Mouse (Mus musculus): Measurements from ENCODE around the gene Tfeb.

Tfeb gene

DNA sequence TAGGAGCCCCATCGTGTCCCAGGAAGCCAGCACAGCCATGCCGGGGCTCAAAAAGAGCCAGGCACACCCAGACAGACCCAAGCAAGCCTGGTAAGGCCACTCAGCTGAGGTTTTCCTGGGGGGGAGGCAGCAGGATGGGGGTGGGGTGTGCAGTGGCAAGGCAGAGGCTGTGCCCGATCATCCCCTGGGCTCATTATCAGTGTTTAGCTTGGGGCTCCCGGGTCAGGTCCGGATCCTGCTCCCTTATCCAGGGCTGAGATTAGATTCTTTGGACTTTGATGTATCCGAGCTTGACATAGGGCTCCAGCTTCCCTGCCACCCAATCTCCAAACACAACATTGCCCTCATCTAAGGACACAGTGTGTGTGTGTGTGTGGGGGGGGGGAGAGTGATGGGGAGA is 24.9 kb upstream of the Tfeb start:
- DNase-seq (ENCODE audit: low read depth, low spot score), result no peak

DNA sequence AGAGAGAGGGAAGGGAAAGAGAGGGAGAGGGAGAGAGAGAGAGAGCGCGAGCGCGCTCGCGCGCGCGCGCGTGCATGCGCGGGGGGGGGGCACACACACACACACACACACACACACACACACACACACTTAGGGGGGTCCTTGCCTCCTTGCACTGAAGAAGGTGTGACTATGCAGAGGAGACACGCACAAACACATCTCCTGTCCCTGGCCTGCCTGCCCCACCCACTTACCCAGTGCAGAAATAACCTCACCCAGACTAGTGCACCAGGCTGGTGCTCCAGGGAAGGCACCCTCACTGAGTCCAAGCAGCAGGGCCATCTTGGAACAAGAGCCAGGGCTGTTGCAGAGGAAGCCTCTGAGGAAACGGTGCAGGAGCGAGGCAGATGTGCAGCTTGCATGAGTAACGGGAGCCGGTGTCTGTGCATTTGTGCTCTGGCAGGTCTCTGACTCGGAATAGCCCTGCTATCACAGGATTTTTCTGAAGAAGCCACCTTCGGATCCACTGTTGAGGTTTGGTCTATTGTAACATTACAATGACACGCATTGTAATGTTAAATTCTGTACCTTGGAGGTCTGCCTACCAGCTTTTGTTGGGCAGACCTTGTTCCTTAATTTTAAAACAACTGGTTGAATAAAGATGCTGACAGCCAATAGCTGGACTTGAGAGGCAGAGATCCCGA is 23.8 kb upstream of the Tfeb start:
- no peak for DNase-seq (ENCODE audit: low read depth, low spot score)

DNA sequence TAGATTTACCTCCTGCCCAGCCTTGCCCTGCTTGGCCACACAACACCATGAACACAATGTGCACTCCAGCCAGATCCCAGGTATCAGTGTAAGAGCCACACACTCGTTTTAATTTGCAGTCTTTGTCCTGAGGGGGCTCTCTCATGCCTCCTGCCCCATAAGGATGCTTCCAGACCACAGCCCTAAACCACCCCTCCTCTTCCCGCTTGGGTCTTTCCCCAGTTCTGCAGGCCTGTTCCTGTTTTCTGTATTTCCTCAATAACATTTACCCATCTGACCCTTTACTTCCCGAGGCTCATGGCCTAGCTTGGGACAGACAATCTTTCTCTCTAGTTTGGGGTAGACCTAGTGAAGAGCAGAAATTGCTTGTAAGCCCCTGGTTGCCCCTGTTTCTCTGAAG is 21.8 kb upstream of the Tfeb start:
- DNase-seq (ENCODE audit: low read depth, low spot score), result no peak

DNA sequence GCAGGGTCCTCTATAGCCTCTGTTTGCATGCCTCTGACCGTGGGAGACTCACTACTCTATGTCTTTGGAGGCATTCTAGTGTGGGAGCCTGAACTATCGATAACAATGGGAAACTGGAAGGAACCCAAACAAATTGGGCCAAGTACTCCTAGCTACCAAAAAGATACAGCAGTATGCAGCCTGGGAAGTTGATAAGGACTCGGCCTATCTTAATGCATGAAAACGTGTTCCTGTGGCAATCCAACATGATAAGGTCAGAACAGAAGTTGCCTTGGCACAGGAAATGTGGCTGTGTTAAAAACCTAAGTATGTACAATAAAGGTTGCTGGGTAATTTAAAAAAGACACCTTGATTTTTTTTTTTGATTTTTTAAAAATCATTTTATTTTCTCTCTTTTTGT is 15.6 kb upstream of the Tfeb start:
- DNase-seq (ENCODE audit: low read depth, low spot score), result no peak

DNA sequence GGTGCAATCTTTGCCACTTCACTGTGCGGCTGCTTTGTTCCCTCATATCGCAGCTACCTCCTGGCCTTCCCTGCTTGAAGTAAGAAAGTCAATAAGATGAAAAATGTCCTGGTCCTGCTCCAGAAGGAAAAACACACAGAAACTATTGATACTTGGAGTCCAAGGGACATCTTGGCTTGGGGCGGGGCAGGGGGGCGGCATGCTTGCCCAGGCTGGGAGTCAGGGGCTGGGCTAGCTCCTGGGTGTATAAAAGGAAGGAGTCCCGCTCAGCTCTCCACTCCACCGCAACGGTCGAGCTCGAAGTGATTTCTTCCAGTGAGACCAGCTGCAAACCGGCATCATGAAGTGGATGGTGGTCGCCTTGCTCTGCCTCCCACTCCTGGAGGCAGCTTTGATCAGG is 10.3 kb upstream of the Tfeb start, which contains the start of gene Pgc:
TSS of gene Pgc (plus strand) at position 277 of the 400 bp plus-strand sequence.
- DNase-seq (ENCODE audit: low read depth, low spot score), result no peak

DNA sequence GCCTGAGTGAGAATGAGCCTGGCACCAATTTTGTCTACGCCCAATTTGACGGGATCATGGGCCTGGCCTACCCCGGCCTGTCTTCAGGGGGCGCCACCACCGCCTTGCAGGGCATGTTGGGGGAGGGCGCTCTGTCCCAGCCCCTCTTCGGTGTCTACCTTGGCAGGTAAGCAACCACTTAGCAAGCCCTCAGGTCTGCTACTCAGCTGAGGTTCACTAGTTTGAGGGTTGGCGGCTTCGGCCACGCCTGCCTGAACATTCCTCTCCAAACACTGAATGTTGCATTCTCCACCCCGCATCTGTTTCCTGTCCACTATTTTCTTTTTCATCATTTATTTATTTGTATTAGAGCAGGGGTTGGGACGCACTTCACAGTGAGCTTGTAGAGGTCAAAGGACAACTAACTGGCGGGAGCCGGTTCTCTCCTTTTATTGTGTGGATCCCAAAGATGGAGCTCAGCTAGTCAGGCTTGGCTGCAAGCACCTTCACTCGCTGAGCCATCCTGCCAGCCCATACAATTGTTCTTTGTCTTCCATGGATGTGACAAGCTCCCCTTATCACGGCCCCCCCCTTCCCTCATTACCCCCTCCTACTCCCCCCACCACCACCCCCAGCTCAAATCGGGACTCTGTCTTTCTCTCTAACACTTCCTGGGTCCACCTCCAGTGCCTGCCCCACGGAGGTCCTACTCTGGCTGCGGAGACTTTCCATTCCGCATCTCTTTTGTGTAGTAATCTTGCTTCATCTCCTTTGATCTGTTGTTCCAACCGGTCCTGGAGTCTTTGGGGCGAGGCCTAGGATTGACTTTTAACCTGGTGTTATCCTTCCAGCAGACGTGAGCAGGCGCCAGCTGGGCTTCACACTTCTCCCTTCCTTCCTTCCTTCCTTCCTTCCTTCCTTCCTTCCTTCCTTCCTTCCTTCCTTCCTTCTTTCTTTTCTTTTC is 5.9 kb upstream of the Tfeb start:
- DNase-seq (ENCODE audit: low read depth, low spot score), result no peak

DNA sequence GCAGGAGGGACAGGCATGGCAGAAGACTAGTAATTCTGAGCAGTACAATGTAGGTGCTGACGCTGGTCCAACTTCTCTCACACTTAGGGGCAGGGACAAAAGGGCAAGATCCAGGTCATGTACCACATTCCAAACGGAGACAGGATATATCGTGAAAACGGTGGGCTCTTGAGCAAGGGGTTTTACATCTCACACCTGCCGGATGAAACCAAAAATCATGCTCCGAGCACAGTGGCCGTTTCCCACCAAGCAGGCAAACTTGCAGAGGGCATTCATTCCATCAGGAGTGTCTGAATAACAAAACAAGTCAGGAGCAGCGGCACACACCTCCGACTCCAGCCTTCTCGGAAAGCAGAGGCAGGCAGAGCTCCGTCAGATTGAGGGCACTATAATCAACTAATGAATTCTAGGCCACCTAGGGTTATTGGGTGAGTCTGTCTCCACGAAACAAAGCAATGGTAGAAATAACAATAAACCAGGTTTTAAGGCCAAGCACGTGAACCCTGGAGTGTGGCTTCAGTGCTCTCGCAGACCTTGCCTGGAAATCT is 1.2 kb upstream of the Tfeb start:
- DNase-seq (ENCODE audit: low read depth, low spot score), result no peak

DNA sequence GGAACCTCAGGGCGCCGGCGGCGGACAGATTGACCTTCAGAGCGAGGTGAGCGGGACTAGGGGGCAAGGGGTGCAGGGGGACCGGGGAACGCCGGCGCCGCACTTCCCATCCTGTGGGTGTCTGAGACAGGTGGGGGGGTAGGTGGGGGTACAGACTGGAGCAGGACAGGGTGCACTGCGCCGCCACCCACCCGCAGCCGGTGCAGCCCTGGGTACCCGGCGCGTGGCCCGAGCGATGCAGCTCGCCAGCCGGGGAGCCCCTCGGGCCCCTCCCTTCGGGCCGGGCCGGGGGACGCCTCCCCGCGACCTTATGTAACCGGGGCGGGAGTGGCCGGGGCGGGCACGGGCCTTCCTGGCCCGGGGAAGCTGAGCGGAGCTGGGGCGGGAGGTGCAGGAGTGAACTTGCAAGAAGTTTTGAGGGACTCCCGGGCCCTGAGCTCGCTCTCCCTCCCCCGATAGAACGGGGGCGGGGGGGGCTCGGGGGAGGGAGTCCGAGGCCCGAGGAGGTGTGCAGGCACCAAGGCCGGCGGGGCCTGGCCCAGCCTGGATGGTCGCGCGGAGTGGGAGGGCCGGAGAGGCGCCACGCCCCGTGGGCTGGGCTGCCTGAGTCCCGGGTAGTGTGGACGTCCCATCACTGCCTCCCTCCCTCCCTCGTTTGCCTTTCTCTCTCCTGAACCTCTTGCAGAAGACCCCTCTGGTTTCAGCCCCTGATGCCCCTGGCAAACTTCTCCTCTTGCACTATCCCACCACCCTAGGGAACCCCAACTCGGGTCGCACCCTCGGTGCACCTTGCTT is 638 bp downstream of the Tfeb start:
- peak; percentile 96 for DNase-seq (ENCODE audit: low read depth, low spot score)

DNA sequence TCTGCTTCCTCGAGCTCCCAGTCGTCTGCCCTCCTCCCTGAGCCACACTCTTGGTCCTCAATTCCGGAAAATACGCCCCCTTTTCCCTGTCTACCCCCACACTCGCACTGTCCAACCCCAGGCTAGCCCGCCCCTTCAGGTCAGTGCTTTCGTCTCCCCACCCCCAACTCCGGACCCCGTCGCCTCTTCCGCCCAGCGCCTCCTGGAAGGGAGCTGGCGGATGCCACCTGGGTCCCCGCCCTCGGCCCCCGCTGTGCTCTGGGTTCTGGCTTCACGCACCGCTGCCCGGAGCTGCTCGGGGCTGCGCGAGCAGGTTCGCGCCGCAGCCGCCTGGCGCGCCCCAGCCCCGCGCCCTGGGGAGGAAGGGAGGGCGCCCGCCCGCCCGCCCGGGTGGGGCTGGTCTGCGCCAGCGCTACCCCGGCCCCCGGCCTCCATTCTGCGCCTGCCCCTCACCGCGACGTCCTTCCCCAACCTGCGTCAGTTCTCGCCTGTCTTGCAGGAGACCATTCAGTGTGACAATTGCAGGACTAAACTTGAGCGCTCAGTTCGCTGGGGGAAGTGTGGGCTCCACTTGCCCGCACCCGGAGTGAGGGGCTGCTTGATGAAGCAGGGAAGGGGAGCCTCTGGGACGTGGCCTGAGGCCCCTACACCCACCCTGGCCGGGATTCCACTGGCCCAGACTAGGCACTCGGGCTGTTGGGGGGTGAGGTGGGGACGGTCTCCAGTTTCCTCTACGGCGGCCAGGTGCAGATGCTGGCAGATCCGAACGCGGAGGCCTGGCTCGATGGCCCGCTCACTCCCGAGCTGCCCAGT is 1.4 kb downstream of the Tfeb start:
- DNase-seq (ENCODE audit: low read depth, low spot score), result peak; percentile 97

DNA sequence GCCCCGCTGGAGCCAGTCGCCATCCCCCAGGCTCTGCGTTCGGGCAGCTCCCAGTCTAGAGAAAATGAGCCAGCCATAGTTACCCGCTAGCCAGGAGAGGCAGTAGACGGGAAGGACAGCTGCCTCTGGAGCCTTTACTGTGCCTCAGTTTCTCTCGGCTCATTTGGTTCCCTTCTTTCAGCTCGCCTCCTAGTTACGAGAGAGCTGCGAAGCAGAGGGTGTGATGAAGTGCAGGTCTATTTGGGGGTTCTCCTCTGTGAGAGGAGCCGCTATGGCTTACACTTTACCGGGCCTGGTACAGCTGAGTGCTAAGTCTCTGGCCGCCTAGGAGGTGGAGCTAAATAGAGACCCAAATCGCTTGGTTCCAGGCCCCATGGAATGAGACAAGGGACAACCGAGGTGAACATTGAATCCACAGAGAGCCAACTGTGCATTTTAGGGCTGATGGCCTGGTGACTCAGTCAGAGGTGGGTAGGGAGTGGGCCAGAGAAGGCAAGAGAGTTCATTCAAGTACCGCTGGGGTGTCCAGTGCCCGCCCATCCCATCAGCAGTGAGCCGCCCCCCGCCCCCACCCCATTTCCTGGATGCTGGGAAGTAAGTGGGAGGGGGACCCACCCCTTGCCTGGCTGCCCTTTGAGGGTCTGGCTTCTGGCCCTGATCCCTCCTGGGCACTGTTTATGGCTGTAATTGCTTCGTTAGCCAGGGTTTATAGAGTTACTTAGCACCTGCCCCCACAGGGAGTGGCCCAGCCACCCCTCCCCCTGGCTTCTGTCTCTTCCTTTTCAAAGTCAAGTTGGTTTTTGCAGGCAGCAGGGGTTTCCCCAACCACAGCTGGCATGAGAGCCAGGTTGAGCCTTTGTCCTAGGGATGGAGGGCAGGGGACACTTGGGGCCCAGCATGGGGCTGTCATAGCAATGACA is 2.3 kb downstream of the Tfeb start:
- peak; percentile 94 for DNase-seq (ENCODE audit: low read depth, low spot score)

DNA sequence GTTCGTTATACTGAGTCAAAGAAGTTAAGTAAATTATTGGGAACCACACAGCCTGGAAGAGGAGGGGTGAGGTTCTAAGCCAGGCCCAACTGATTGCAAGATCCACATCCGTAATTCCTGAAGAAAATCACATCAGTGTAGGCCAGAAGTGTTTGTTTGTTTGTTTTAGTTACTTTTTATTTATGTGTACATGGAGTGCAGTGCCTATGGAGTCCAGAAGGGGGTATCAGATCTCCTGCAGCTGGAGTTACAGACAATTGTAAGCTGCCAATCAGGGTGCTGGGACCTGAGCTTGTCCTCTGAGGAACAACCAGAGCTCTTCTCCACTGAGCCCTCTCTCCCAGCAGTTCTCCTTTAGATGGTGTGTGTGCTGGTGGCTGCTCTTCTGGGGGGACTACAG is 3.4 kb downstream of the Tfeb start:
- peak; percentile 64 for DNase-seq (ENCODE audit: low read depth, low spot score)

DNA sequence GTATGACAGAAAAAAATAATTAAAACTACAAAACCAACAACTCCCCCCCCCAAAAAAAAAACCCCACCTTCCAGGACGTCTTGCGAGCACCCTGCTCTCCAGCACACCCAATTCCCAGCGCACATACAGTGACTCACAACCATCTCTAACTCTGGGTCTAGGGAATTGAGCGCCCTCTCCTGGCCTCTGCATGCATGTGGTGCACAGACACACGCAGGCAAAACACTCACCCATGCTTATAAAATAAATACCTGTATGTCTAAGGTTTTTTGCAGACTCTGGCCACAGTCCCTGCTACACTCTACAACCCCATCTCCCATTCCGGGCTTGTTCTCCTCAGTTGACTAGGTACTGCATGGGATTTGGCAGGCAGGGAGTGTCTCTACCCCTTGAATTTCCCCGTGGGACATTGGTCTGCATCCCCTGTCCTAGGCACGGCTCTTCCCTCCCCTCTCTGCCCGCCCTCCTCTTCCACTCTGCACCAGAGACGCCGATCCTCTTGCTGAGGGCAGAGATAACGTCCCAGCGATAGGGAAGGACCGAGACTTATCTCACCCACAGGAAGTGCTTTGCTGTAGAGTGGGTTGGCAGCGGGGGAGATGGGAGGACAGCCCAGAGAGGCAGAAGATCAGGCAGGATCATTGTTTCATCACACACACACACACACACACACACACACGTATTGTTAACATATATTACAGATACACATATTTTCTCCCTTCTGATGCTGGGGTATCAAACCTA is 6.3 kb downstream of the Tfeb start:
- no peak for DNase-seq (ENCODE audit: low read depth, low spot score)

DNA sequence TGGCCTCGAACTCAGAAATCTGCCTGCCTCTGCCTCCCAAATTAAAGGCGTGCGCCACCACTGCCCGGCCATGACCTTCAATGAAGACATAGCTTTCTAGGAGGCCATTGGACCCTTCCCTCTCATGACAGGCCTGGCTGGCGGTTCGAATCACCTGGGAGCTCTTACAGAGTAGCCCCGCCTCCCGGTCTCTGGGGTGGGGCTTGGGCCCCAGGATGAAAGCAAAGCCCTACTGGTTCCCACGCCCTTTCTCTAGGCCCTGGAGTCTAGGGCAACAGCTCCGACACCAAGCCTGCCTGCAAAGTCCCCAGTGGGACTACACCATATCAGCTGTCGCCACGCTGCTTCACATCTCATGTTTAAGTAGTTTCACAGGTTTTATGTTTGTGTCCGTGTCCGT is 7.3 kb downstream of the Tfeb start:
- DNase-seq (ENCODE audit: low read depth, low spot score), result no peak

DNA sequence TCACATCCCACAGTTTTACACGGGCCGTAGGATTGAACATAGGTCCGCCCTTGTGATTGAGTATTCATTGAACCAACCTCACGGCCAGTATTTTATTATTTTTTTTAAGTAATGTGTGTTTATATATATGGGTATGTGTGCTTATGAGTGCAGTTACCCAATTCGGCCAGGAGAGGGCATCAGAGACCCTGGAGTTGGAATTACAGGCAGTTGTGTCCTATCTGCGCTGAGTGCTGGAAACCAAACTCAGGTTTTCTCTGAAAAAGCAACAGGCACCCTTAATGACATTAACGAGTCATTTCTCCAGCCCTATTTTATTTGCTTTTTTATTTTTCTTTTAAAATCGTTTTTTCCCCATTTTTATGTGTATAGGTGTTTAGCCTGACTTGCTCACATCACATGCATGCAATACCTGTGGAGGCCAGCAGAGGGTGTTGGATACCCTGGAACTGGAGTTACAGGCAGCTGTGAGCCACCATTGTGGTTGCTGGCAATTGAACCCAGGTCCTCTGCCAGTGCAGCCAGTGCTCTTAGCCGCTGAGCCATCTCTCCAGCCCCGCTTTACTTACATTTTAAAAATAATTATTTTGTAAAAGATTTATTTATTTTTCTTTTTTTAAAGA is 8.0 kb downstream of the Tfeb start:
- peak; percentile 76 for DNase-seq (ENCODE audit: low read depth, low spot score)

DNA sequence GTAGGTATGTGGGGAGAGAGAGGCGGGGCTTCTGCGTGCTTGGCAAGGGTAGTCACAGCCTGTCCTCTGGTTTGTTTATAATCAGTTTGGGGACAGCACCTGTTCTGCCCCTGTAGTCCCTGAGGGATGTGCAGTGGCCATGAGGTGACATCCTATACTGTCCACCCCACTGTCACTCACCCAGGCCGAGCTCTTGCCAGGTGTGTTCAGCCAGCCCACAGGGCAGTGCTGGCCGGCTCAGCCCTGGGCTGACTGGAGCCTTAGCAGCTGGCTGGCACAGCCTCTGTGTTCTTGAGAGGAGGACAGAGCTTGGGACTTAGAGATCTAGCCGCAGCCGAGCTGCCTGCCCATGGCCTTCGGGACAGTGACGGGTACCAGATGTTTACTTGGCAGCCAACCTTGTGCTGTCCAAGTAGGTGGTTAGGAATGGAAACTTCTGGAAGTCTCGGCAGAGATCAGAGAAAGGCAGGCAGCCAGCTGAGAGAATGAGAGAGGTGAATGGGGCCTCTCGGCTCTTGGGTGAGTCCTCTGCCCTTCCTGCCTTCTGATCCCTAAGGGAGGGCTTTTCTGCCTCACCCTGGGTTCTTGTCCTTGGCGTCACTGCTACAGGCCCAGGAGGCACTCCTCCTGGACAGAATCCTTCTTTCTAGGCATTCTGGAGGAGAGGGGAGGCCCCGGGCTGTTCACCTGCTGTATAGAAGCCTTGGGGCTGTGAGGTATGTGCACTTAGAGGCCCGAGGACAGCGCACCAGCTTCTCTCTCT is 12.1 kb downstream of the Tfeb start:
- DNase-seq (ENCODE audit: low read depth, low spot score), result peak; percentile 54

DNA sequence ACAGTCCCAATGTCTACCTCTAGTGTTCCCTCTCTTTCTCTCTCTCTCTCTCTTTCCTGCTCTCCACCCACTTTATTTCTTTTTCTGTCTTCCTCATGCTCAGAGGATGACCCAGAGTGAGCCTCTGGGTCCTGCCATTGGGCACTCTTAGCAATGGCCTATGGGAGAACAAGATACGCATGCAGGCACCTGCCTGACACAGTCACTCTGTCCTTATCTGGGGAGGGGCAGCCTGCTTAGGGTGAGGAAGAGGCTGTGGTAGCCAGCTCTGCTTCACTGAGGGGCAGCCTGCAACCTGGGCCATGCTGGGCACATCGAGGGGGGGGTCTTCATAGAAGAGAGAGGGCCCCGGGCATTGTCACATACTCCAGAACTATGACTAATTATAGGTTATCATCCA is 12.8 kb downstream of the Tfeb start:
- DNase-seq (ENCODE audit: low read depth, low spot score), result no peak

DNA sequence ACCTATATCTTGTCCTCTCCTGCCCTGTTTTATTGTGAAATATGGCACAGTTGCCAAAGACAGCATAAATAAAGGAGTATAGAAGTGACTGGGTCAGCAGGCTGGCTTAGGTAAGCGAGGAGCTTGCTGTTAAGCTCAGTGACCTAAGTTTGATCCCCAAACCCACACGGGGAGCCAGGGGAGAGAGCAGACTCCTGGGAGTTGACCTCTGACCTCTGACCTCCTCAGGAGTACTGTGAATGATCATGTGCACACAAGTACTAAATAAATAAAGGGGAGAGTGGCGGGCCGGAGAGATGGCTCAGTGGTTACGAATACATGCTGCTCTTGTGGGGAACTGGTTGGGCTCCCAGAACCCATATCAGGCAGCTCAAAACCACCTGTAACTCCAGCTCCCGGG is 13.3 kb downstream of the Tfeb start:
- no peak for DNase-seq (ENCODE audit: low read depth, low spot score)

DNA sequence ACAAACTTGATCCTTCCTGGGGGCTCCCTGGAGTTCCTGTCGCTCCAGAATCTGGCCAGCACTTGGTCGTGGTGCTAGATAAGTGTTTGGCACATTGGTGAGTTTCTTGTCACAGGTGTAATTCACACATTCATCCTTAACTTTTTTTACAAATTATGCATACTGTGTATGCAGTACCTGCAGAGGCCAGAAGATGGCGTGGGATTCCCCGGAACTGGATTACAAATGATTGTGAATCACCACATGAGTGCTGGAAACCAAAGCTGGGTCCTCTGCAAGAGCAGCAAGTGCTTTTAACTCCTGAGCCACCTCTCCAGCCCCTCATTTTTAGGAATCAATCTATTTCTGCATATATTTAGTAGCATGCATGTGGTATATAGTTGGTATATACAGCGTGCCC is 15.0 kb downstream of the Tfeb start:
- no peak for DNase-seq (ENCODE audit: low read depth, low spot score)
